ENCODE assay signal across 22 mouse cellular contexts in genomic region chr5:75579646-75580268, GRCm38 (mm10). TPM values are rescaled to one million over a fixed set of nuclear protein-coding genes. Genes with fewer than 3 reads are reported as not detected.
DNase-seq lines count a peak whose midpoint lies in the region; ATAC-seq lines count a peak whose summit lies in the region.
"Had no signal": no experiment of that assay in that cellular context is flagged by ENCODE, and none has a peak within 500 bp of the region (broad histone marks: within the 10 kb centered on the region; RNA-seq: fewer than 3 reads in every experiment).

No protein-coding gene starts in this region.

- H3K4me3 ChIP-seq in midbrain, embryonic 11.5 days (ENCODE audit: low read depth, low read length) = no peak overlapping the region
- no peak overlapping the region for H3K4me3 ChIP-seq in midbrain, embryonic 13.5 days (replicated peaks)
- H3K4me3 ChIP-seq in liver, embryonic 13.5 days (replicated peaks) = peak overlapping the region; percentile 32
- H3K4me3 ChIP-seq in stomach, embryonic 16.5 days (replicated peaks; ENCODE audit: low read length) = no peak overlapping the region
- no peak overlapping the region for H3K4me3 ChIP-seq in limb, embryonic 10.5 days
- H3K4me3 ChIP-seq: embryonic facial prominence, embryonic 12.5 days; forebrain, embryonic 15.5 days; heart, adult 2 months; hindbrain, embryonic 15.5 days; kidney, embryonic 15.5 days; limb, embryonic 15.5 days; megakaryocyte, embryonic 14.5 days had no signal

- DNase-seq in midbrain, embryonic 11.5 days (ENCODE audit: low spot score, missing footprints) = peak; percentile 68
- DNase-seq in brain, adult 2 months (ENCODE audit: low read depth, low spot score) = peak; percentile 61
- peak; percentile 17 for DNase-seq in liver, embryonic 13.5 days
- DNase-seq in layer of hippocampus, postnatal 14 days (ENCODE audit: low spot score in 2 of 2) = no peak
- no peak for DNase-seq in limb, embryonic 10.5 days (ENCODE audit: low spot score)
- DNase-seq: adrenal gland, adult 2 months; gastrocnemius, postnatal 25 days; heart, adult 2 months; heart, postnatal 36 days; lung, postnatal 14 days; right cerebral cortex, postnatal 4 days; thymus, postnatal 4 days had no signal

- no peak for ATAC-seq in midbrain, embryonic 11.5 days (ENCODE audit: low FRiP score)
- ATAC-seq in midbrain, embryonic 13.5 days = no peak
- peak; percentile 74 for ATAC-seq in liver, embryonic 13.5 days (ENCODE audit: low read depth)
- ATAC-seq in stomach, embryonic 16.5 days (ENCODE audit: insufficient read depth, low FRiP score) = no peak
- ATAC-seq: CD4-positive, CD25-positive, alpha-beta regulatory T cell, adult 4 months; forebrain, embryonic 15.5 days; intestine, postnatal 0 days had no signal

- no peaks in the 10 kb centered on the region for H3K9me3 ChIP-seq in midbrain, embryonic 11.5 days (ENCODE audit: control insufficient read depth, low read length)
- no peaks in the 10 kb centered on the region for H3K9me3 ChIP-seq in midbrain, embryonic 13.5 days
- H3K9me3 ChIP-seq in liver, embryonic 13.5 days (replicated peaks) = no peaks in the 10 kb centered on the region
- H3K9me3 ChIP-seq in stomach, embryonic 16.5 days (replicated peaks; ENCODE audit: control insufficient read depth, low read length) = no peaks in the 10 kb centered on the region
- H3K9me3 ChIP-seq in limb, embryonic 10.5 days (replicated peaks) = no peaks in the 10 kb centered on the region
- H3K9me3 ChIP-seq: embryonic facial prominence, embryonic 12.5 days; forebrain, embryonic 15.5 days; hindbrain, embryonic 15.5 days; kidney, embryonic 15.5 days; limb, embryonic 15.5 days; megakaryocyte, embryonic 14.5 days had no signal

- H3K9ac ChIP-seq in midbrain, embryonic 11.5 days (ENCODE audit: low read length) = no peak overlapping the region
- no peak overlapping the region for H3K9ac ChIP-seq in midbrain, embryonic 13.5 days (replicated peaks)
- peak overlapping the region; percentile 50 for H3K9ac ChIP-seq in liver, embryonic 13.5 days
- H3K9ac ChIP-seq in stomach, embryonic 16.5 days (ENCODE audit: low read length) = no peak overlapping the region
- H3K9ac ChIP-seq: embryonic facial prominence, embryonic 12.5 days; forebrain, embryonic 15.5 days; hindbrain, embryonic 15.5 days; kidney, embryonic 15.5 days; limb, embryonic 15.5 days had no signal

- no peak overlapping the region for H3K27ac ChIP-seq in midbrain, embryonic 11.5 days (ENCODE audit: low read depth, low read length)
- no peak overlapping the region for H3K27ac ChIP-seq in midbrain, embryonic 13.5 days
- peak overlapping the region; percentile 61 for H3K27ac ChIP-seq in liver, embryonic 13.5 days
- no peak overlapping the region for H3K27ac ChIP-seq in stomach, embryonic 16.5 days (ENCODE audit: low read length)
- no peak overlapping the region for H3K27ac ChIP-seq in limb, embryonic 10.5 days
- H3K27ac ChIP-seq: embryonic facial prominence, embryonic 12.5 days; forebrain, embryonic 15.5 days; heart, adult 2 months; hindbrain, embryonic 15.5 days; kidney, embryonic 15.5 days; limb, embryonic 15.5 days had no signal

- no peak overlapping the region for H3K4me2 ChIP-seq in midbrain, embryonic 11.5 days
- H3K4me2 ChIP-seq in midbrain, embryonic 13.5 days (replicated peaks) = no peak overlapping the region
- peak overlapping the region; percentile 94 for H3K4me2 ChIP-seq in liver, embryonic 13.5 days
- peak overlapping the region; percentile 8; the same call in 1 of the 2 replicates for H3K4me2 ChIP-seq in stomach, embryonic 16.5 days (ENCODE audit: low read depth, low read length)
- H3K4me2 ChIP-seq: embryonic facial prominence, embryonic 12.5 days; forebrain, embryonic 15.5 days; kidney, embryonic 15.5 days; limb, embryonic 15.5 days had no signal

- 87% methylated on average over 11 of the region's 11 CpGs for WGBS in midbrain, embryonic 11.5 days
- WGBS in midbrain, embryonic 13.5 days = 85% methylated on average over 11 of the region's 11 CpGs
- WGBS in liver, embryonic 13.5 days (ENCODE audit: insufficient replicate concordance) = 7% methylated on average over 11 of the region's 11 CpGs
- WGBS in stomach, embryonic 16.5 days = 66% methylated on average over 11 of the region's 11 CpGs
- WGBS in limb, embryonic 10.5 days = 86% methylated on average over 11 of the region's 11 CpGs

- peaks cover 4% of the 10 kb centered on the region; the same call in 1 of the 2 replicates for H3K27me3 ChIP-seq in midbrain, embryonic 11.5 days (ENCODE audit: control insufficient read depth, insufficient read depth, low read length)
- H3K27me3 ChIP-seq in midbrain, embryonic 13.5 days = peaks cover 20% of the 10 kb centered on the region
- H3K27me3 ChIP-seq in liver, embryonic 13.5 days = peaks cover 14% of the 10 kb centered on the region; the same call in 1 of the 2 replicates
- H3K27me3 ChIP-seq in stomach, embryonic 16.5 days (ENCODE audit: control insufficient read depth, insufficient read depth, low read length) = no peaks in the 10 kb centered on the region
- H3K27me3 ChIP-seq in limb, embryonic 10.5 days (ENCODE audit: low read depth, poor library complexity, severe bottlenecking) = peaks cover 10% of the 10 kb centered on the region; the same call in 1 of the 2 replicates
- H3K27me3 ChIP-seq: forebrain, embryonic 15.5 days; hindbrain, embryonic 15.5 days had no signal

- H3K4me1 ChIP-seq in midbrain, embryonic 11.5 days (ENCODE audit: control insufficient read depth, insufficient read depth, low read length) = peaks cover 8% of the 10 kb centered on the region
- peaks cover 26% of the 10 kb centered on the region for H3K4me1 ChIP-seq in midbrain, embryonic 13.5 days (replicated peaks)
- H3K4me1 ChIP-seq in liver, embryonic 13.5 days (replicated peaks) = peaks cover 81% of the 10 kb centered on the region
- H3K4me1 ChIP-seq in stomach, embryonic 16.5 days (ENCODE audit: control insufficient read depth, insufficient read depth, low read length) = peaks cover 15% of the 10 kb centered on the region; the same call in 1 of the 2 replicates
- peaks cover 36% of the 10 kb centered on the region for H3K4me1 ChIP-seq in limb, embryonic 10.5 days

- no peaks in the 10 kb centered on the region for H3K36me3 ChIP-seq in midbrain, embryonic 11.5 days (ENCODE audit: control insufficient read depth, insufficient read depth, low read length)
- no peaks in the 10 kb centered on the region for H3K36me3 ChIP-seq in midbrain, embryonic 13.5 days
- H3K36me3 ChIP-seq in liver, embryonic 13.5 days = no peaks in the 10 kb centered on the region
- no peaks in the 10 kb centered on the region for H3K36me3 ChIP-seq in stomach, embryonic 16.5 days (ENCODE audit: control insufficient read depth, insufficient read depth, low read length)
- H3K36me3 ChIP-seq in limb, embryonic 10.5 days = no peaks in the 10 kb centered on the region
- H3K36me3 ChIP-seq: embryonic facial prominence, embryonic 12.5 days; forebrain, embryonic 15.5 days; hindbrain, embryonic 15.5 days; kidney, embryonic 15.5 days; limb, embryonic 15.5 days had no signal

RNA-seq across cellular contexts. Expression of gene Kit, which starts 5.0 kb away (rescaled TPM):
- polyA plus RNA-seq in midbrain, embryonic 11.5 days (2014; fragmentation: Nextera tagmentation; extraction: Ambion mirVana) = 19.6 and 20.4 TPM in 2 replicates
- polyA plus RNA-seq in midbrain, embryonic 13.5 days (2015; fragmentation: Nextera tagmentation; extraction: Ambion mirVana) = 28.8 and 30.7 TPM in 2 replicates
- 13.5 and 18.0 TPM in 2 replicates for polyA plus RNA-seq in liver, embryonic 13.5 days (2015; fragmentation: Nextera tagmentation; extraction: Ambion mirVana)
- 47.0 and 55.5 TPM in 2 replicates for polyA plus RNA-seq in stomach, embryonic 16.5 days (2015; fragmentation: Nextera tagmentation; extraction: Ambion mirVana)
- total RNA-seq in layer of hippocampus, postnatal 14 days (2021) = 10 to 100 TPM; 75.9 to 81.3 TPM
- 12.8 and 14.5 TPM in 2 replicates for polyA plus RNA-seq in limb, embryonic 10.5 days (2016; fragmentation: Nextera tagmentation; extraction: Ambion mirVana)

Comparison
In these comparisons a context has a peak if more than half of its experiments do, and no peak if none do; other contexts are left out.
1. DNase-seq: peak in midbrain, embryonic 11.5 days (single experiment), brain, adult 2 months (single experiment) and liver, embryonic 13.5 days (single experiment); none in layer of hippocampus, postnatal 14 days (0 of 2) and limb, embryonic 10.5 days (single experiment).
2. H3K4me2 ChIP-seq: peak in liver, embryonic 13.5 days (single experiment) and stomach, embryonic 16.5 days (single experiment); none in midbrain, embryonic 11.5 days (single experiment) and midbrain, embryonic 13.5 days (single experiment).